Mouse (Mus musculus) midbrain, embryonic 16.5 days (tissue): ENCODE measurements at regions not wholly inside any gene's neighbourhood (a gene's known extent, or its start where the extent isn't known, plus 50 kb on each side); places are given as distances from the start of the nearest gene placed in this dataset.

ENCODE experiments used
- ATAC-seq: fragments of 200-750 bp; cut with Nextera tagmentation; 2 replicates; pipeline ENCODE4 v1.8.0; 2017; ENCODE audit warnings: moderate TSS enrichment
- H3K27ac ChIP-seq: fragments of 300-500 bp; sonication (generic); 2 replicates; pipeline ENCODE4 v1.5.1; 2014; ENCODE audit warnings: mild to moderate bottlenecking, low read length, mixed read lengths
- H3K27me3 ChIP-seq: fragments of 300-500 bp; sonication (generic); 2 replicates; pipeline ENCODE4 v1.6.1; 2014; ENCODE audit warnings: low read depth, low read length, mixed read lengths; ENCODE audit not compliant: control insufficient read depth, insufficient read depth
- H3K36me3 ChIP-seq: fragments of 300-500 bp; sonication (generic); 2 replicates; pipeline ENCODE4 v1.6.1; 2014; ENCODE audit warnings: mild to moderate bottlenecking, low read length, moderate library complexity, mixed read lengths; ENCODE audit not compliant: control insufficient read depth, insufficient read depth
- H3K4me1 ChIP-seq: fragments of 300-500 bp; sonication (generic); 2 replicates; pipeline ENCODE4 v1.6.1; 2014; ENCODE audit warnings: mild to moderate bottlenecking, low read length, mixed read lengths; ENCODE audit not compliant: control insufficient read depth, insufficient read depth
- H3K4me2 ChIP-seq: fragments of 300-500 bp; sonication (generic); 2 replicates; pipeline ENCODE4 v1.6.1; 2014; ENCODE audit warnings: mild to moderate bottlenecking, low read length, mixed read lengths
- H3K4me3 ChIP-seq: fragments of 300-500 bp; sonication (generic); 2 replicates; pipeline ENCODE4 v1.5.1; 2014; ENCODE audit warnings: low read depth, mild to moderate bottlenecking, low read length, moderate library complexity, mixed read lengths
- H3K9ac ChIP-seq: fragments of 300-500 bp; sonication (generic); 2 replicates; pipeline ENCODE4 v1.6.1; 2014; ENCODE audit warnings: low read depth, low read length, mixed read lengths
- H3K9me3 ChIP-seq: fragments of 300-500 bp; sonication (generic); replicated peaks from 2 replicates; pipeline ENCODE4 v1.6.1; 2014; ENCODE audit warnings: mild to moderate bottlenecking, low read length, mixed read lengths; ENCODE audit not compliant: control insufficient read depth, poor library complexity, severe bottlenecking
- WGBS: fragments of 180-500 bp; shearing (Covaris S2); extraction: QIAGEN DNeasy Blood & Tissue Kit; methylation state at CpG from one replicate; pipeline ENCODE4 v1.1.7; 2014; 5-methylcytosine and 5-hydroxymethylcytosine counted together

DNA sequence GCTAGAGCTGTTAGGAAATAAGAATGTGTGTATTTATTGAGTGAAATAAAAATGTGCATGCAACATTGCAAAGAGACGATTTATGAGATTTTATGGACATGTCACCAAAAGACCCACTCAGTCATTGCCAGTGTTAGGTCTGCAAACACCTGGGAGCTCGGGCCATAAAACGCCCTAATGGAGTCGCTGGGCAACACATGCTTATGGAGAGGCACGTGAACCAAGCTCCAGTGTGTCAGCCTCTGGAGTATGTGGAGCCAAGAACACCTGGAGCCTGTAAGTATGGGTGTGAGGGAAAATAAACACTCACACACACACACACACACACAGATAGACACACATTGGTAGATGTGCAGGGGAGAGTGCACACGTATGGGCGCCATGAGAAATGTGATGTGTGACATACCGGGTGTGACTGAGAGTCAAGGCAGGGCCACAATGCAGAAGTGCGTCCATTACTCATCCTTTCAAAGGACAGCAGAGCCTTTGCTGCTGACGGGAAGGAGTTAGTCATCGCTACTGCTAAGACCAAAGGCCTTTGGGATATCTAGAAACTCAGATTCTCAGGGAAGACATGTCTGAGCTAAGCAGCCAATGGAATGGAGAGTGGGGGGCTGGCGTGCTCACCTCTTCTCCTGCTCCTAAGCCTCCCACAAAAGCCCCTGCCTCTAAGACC lies 124.2 kb downstream of the Gm826 start:
- 94% methylated on average over 12 of the region's 12 CpGs for WGBS
- no peak overlapping the region for H3K9ac ChIP-seq
- no peak overlapping the region for H3K4me2 ChIP-seq
- no peak for ATAC-seq
- H3K9me3 ChIP-seq, result no peaks in the 10 kb centered on the region
- no peak overlapping the region for H3K27ac ChIP-seq
- no peaks in the 10 kb centered on the region for H3K4me1 ChIP-seq
- H3K4me3 ChIP-seq, result no peak overlapping the region
- no peaks in the 10 kb centered on the region; the same call in 1 of the 2 replicates for H3K27me3 ChIP-seq
- H3K36me3 ChIP-seq, result no peaks in the 10 kb centered on the region

DNA sequence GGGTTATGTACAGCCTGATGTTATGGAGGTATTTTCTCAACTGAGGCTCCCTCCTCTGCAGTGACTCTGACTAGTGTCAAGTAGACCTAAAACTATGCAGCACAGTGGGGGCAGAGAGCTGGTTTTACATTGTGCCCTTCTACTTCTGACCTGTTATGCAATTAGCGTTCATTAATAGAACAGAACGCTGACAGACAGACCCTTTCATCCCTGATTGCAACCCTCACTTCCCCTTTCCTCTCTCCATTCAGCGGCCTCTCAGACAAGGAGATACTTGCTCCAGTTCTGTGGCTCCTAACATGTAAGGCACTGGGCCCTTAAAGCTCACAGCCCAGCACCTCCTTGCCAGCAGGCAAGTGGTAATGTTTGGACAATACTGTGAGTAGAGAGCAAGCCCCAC lies 125.7 kb downstream of the Gm826 start:
- no peak overlapping the region for H3K4me2 ChIP-seq
- no peak overlapping the region for H3K9ac ChIP-seq
- H3K27me3 ChIP-seq, result no peaks in the 10 kb centered on the region; the same call in 1 of the 2 replicates
- H3K4me1 ChIP-seq, result no peaks in the 10 kb centered on the region
- H3K27ac ChIP-seq, result no peak overlapping the region
- no peak overlapping the region for H3K4me3 ChIP-seq
- H3K36me3 ChIP-seq, result no peaks in the 10 kb centered on the region
- WGBS, result 79% methylated on average over 3 of the region's 3 CpGs
- no peaks in the 10 kb centered on the region for H3K9me3 ChIP-seq
- ATAC-seq, result no peak

DNA sequence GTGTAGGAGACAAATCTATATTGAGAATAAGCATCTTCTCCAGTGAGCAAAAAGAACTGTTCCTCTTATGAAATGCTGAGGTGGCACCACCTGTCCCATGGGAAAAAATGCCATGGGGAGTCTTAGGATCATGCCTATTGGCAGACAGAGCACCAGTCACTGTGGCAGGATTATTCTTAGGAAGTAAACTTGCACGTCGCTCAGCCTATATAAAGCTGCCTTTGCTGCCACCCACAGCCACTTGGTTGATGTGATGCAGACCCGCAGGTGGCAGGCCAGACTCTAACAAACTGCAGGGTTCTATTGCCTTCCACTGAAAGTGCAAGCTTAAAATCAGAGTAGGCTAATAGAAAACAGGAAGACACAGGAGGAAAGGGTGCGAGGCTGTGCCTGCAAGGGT lies 126.7 kb downstream of the Gm826 start:
- 82% methylated on average over 4 of the region's 4 CpGs for WGBS
- Histone ChIP-seq H3K9me3 (no peaks in the 10 kb centered on the region), H3K36me3 (no peaks in the 10 kb centered on the region), H3K27ac (no peak overlapping the region), H3K4me1 (no peaks in the 10 kb centered on the region), H3K4me3 (no peak overlapping the region), H3K27me3 (no peaks in the 10 kb centered on the region; the same call in 1 of the 2 replicates), H3K9ac (no peak overlapping the region), H3K4me2 (no peak overlapping the region)
- no peak for ATAC-seq

DNA sequence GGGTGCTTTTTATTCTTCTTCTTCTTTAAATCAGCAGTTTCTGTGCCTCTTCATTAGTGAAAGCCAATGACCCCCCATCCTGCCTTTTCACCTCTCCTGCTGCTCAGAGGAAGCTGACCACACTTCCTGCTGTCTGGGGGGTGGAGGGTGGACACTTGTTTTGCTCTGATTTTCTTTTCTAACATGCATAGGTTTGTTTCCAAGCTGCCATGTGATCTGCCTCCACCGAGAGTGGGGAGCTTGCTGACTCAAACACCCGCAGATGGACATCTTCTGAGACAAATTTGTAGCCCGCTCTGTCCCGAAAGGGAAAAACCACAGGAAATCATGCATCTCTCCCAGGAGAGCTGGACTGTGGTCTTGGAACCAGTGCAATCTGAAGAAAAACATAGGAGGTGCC lies 141.3 kb downstream of the Gm826 start:
- ATAC-seq, result no peak
- Histone ChIP-seq H3K9me3 (no peaks in the 10 kb centered on the region), H3K27me3 (no peaks in the 10 kb centered on the region), H3K36me3 (no peaks in the 10 kb centered on the region), H3K4me1 (no peaks in the 10 kb centered on the region), H3K4me2 (no peak overlapping the region), H3K4me3 (no peak overlapping the region), H3K27ac (no peak overlapping the region), H3K9ac (no peak overlapping the region)
- WGBS, result 90% methylated on average over 4 of the region's 4 CpGs

DNA sequence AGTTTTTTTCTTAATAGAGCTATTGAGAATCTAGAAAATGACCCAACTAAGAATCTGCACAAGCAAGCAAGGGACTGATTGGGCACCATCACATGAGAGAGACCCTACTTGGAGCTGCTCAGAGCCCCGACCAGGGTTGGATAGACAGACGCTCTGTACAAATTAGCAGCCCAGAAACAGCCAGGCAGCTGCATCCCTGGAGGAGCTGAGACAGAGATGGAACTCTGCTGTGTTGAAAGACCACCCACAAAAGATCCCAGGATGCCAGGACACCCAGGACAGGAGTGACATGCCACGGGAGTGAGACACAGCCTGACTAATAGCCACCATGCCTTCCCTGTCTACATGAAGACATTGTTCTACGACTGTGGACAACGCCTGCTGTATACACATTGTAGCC lies 147.9 kb downstream of the Gm826 start:
- Histone ChIP-seq H3K9ac (no peak overlapping the region), H3K4me3 (no peak overlapping the region), H3K36me3 (no peaks in the 10 kb centered on the region), H3K27me3 (no peaks in the 10 kb centered on the region), H3K4me1 (no peaks in the 10 kb centered on the region), H3K27ac (no peak overlapping the region), H3K4me2 (no peak overlapping the region), H3K9me3 (no peaks in the 10 kb centered on the region)
- no peak for ATAC-seq
- 81% methylated on average over 5 of the region's 5 CpGs for WGBS

DNA sequence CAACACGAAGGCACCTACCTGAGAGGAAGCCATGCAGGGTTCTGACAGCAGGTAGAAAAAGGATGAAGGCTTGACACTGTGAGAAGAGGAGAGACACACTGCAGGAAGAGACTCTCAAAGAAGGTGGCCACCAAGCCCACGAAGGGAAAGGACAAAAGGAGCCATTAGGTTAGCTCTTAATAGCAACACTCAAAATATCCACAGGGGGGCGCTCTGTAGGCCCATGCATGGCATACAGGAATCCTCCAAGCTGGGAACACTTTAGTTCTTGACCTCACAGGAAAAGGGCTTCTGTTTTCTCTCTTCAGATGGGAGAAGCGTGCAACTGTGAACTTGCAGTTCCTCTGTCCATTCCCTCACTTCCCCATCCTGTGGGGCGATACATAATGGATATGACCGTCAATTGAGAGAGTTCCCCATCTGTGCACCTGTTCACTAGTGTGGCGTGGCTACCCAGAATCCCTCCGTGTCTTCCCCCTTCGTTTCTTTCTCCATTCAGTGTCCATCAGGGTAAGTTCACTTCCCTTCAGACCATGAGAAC lies 162.9 kb downstream of the Gm826 start:
- Histone ChIP-seq H3K9me3 (no peaks in the 10 kb centered on the region), H3K36me3 (no peaks in the 10 kb centered on the region), H3K9ac (no peak overlapping the region), H3K4me1 (no peaks in the 10 kb centered on the region), H3K27me3 (no peaks in the 10 kb centered on the region), H3K4me3 (no peak overlapping the region), H3K27ac (no peak overlapping the region), H3K4me2 (no peak overlapping the region)
- ATAC-seq, result no peak
- WGBS, result 73% methylated on average over 9 of the region's 9 CpGs

DNA sequence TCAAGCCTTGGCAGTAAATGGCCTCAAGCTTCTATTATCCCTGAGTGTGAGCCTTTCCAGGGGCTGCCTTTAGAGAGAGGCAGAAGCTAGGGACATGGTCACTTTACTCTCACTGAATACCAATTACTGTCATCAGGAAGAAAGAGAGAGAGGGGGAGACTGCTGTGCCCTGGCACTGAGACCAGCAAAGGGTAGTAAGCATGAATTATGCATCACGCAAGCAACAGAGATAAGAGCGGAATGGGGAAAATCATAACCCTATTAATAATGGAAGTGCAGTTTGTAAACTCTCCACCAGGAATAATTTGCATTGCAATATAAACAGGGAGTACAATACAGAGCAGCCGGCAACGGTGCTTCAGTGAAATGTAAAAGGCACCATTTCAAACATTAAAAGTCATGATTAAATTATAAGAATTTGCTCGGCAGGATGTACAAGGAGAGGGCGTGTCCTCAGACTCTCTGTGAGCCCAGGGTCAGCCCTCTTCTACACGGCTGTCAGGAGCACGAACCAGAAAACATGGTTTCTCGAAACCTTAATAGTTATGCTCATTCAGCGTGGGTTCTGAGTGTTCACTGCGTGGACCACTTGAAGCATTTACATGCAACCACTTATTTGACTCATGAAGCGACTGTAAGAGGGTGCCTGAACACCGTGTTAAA lies 175.2 kb downstream of the Gm826 start:
- Histone ChIP-seq H3K27me3 (no peaks in the 10 kb centered on the region), H3K36me3 (no peaks in the 10 kb centered on the region), H3K4me3 (peak overlapping the region; percentile 6; the same call in 1 of the 2 replicates), H3K4me1 (peaks cover 15% of the 10 kb centered on the region), H3K9ac (no peak overlapping the region), H3K9me3 (no peaks in the 10 kb centered on the region), H3K4me2 (peak overlapping the region; percentile 49), H3K27ac (peak overlapping the region; percentile 37)
- WGBS, result 31% methylated on average over 13 of the region's 13 CpGs
- ATAC-seq, result peak; percentile 93

DNA sequence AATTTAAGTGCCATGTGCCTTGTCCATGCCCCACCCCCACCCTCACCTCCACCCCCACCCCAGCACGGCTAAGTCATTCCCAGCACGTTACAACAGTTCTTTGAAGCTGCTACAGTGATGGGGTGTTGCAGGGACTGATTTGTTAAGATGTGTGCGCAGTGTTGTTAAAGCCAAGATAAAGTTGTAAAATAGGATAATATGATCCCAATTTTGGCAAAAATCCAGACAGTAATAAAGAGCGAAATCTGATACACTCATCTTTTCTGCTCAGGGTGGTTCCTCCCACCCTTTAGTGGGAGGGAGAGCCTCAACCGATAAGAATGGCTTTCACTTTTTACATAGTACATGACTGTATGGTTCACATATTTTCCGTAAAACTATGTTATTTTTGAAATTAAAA lies 180.2 kb downstream of the Gm826 start:
- Histone ChIP-seq H3K4me1 (peaks cover 10% of the 10 kb centered on the region), H3K9me3 (no peaks in the 10 kb centered on the region), H3K9ac (no peak overlapping the region), H3K27ac (no peak overlapping the region), H3K36me3 (no peaks in the 10 kb centered on the region), H3K4me2 (no peak overlapping the region), H3K27me3 (no peaks in the 10 kb centered on the region), H3K4me3 (no peak overlapping the region)
- WGBS, result 68% methylated on average over 6 of the region's 6 CpGs
- no peak for ATAC-seq

DNA sequence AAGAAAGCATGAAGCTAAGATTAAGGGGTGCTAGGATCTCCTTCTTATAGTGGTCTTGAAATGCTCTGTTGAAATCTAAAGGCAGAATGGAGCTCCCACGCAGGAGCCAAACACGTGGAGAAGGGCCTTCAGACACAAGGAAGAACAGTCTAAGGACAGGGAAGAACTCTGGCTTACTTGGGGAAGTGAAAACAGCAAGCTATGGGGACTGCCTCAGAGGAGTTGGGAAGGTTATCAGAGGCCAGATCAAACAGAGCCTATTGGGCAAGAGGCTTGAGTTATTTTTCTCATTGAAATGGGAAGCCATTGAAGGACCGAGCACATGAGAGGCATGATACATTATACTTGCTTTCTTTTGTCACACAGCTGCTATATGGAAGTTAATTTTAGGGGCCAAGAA lies 181.9 kb downstream of the Gm826 start:
- WGBS, result 93% methylated on average over 3 of the region's 3 CpGs
- Histone ChIP-seq H3K4me3 (no peak overlapping the region), H3K27ac (no peak overlapping the region), H3K36me3 (no peaks in the 10 kb centered on the region), H3K4me2 (no peak overlapping the region), H3K9ac (no peak overlapping the region), H3K4me1 (no peaks in the 10 kb centered on the region), H3K9me3 (no peaks in the 10 kb centered on the region), H3K27me3 (no peaks in the 10 kb centered on the region)
- ATAC-seq, result no peak
